Mouse (Mus musculus) MEL (cell line): Measurements from ENCODE around the gene Ppil2.

ENCODE experiments used
- BHLHE40 ChIP-seq: IDR thresholded peaks from 2 replicates; pipeline ENCODE4 v1.6.1; 2012; ENCODE audit warnings: low read depth, mild to moderate bottlenecking, inconsistent platforms, low read length, improper control_type of control experiment, borderline replicate concordance
- CTCF ChIP-seq, 3 experiments: IDR thresholded peaks in 2 of 3; conservative IDR thresholded peaks in 1 of 3; 2 replicates each; pipeline ENCODE4 v1.5.1; 2011 to 2012; ENCODE audit warnings: low read length in 3 of 3, low read depth in 2 of 3, mild to moderate bottlenecking in 2 of 3, improper control_type of control experiment in 1 of 3, inconsistent platforms in 1 of 3, mixed read lengths in 1 of 3, moderate library complexity in 1 of 3; ENCODE audit not compliant: control insufficient read depth in 1 of 3, insufficient read depth in 1 of 3, poor library complexity in 1 of 3, severe bottlenecking in 1 of 3
- MEF2A ChIP-seq: IDR thresholded peaks from 2 replicates; pipeline ENCODE4 v1.6.1; 2014; ENCODE audit warnings: low read depth, mild to moderate bottlenecking, inconsistent platforms, low read length, improper control_type of control experiment; ENCODE audit not compliant: poor library complexity, insufficient replicate concordance, severe bottlenecking; ENCODE audit errors: extremely low read depth
- POLR2AphosphoS2 ChIP-seq: IDR thresholded peaks from 2 replicates; pipeline ENCODE4 v1.6.1; 2011; ENCODE audit warnings: low read length, improper control_type of control experiment
- POLR2AphosphoS5 ChIP-seq: IDR thresholded peaks from 2 replicates; pipeline ENCODE4 v1.6.1; 2012; ENCODE audit warnings: low read depth, borderline replicate concordance, mild to moderate bottlenecking, inconsistent platforms, low read length, moderate library complexity, mixed read lengths
- RAD21 ChIP-seq: IDR thresholded peaks from 2 replicates; pipeline ENCODE4 v1.6.1; 2011; ENCODE audit warnings: mild to moderate bottlenecking, low read depth, low read length, improper control_type of control experiment
- TAL1 ChIP-seq: IDR thresholded peaks from 2 replicates; pipeline ENCODE4 v1.6.1; 2012; ENCODE audit warnings: mild to moderate bottlenecking, inconsistent platforms, low read length, moderate library complexity, mixed read lengths
- TCF12 ChIP-seq: IDR thresholded peaks from 2 replicates; pipeline ENCODE4 v1.6.1; 2014; ENCODE audit warnings: low read depth, mild to moderate bottlenecking, inconsistent platforms, low read length, improper control_type of control experiment, moderate library complexity
- ZMIZ1 ChIP-seq: IDR thresholded peaks from 2 replicates; pipeline ENCODE4 v1.6.1; 2012; ENCODE audit warnings: low read depth, mild to moderate bottlenecking, inconsistent platforms, low read length, improper control_type of control experiment, moderate library complexity

GRCm38 (mm10) chr16:17078101-17078500 lies 33.0 kb downstream of the Ppil2 start:
- TF ChIP-seq POLR2AphosphoS5 (no peak), TCF12 (no peak), ZMIZ1 (no peak), RAD21 (no peak), TAL1 (no peak), CTCF (IDR thresholded peaks at IDR 0.05 in 2 of 3, conservative IDR thresholded peaks at IDR 0.05 in 1 of 3; ENCODE audit: control insufficient read depth in 1 of 3, insufficient read depth in 1 of 3, low read depth in 2 of 3, low read length in 3 of 3, poor library complexity in 1 of 3, severe bottlenecking in 1 of 3) (no peak), MEF2A (no peak), POLR2AphosphoS2 (no peak), BHLHE40 (no peak)
